Mouse (Mus musculus): Measurements from ENCODE around the gene Stk32b.

Gene Stk32b

DNA sequence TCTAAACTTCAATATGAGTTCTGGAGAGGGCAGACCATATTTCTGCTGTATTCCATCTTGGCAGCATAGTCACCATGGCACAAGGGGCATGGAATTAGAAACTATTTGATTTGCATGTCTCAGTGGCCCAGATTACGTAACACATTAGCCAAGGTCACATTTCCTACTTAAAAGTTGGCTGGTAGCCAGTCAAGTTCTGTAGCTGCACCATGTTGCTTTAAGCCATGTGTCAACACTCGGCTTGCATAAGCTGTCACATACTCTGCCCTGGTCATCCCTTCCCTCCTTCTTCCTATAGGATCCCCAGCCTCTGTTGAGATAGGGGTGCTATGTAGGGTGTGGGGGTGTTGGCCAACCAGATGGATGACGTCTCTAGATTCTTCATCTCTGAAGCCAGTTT lies 196.5 kb downstream of the Stk32b start:
- DNase-seq (ENCODE audit: low spot score) = no peak

DNA sequence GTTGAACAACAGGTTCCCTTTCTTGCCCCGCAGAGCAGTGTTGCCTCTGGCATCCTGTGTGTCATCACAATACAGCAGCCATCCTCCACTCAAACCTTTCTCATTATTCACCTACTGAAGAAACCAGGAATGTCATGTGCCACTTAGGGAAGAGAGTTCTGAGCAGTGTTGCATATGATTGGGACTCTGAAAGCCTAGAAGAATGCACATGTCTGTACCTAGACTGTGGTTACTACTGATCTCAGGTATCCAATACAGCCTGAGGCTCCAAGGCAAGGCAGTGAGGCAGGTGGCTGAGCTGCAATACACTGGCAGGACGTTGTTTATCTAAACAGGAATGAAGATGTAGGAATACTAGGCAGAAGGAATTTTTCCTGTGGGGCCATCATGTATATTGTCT lies 204.5 kb downstream of the Stk32b start:
- DNase-seq (ENCODE audit: low spot score) = no peak

DNA sequence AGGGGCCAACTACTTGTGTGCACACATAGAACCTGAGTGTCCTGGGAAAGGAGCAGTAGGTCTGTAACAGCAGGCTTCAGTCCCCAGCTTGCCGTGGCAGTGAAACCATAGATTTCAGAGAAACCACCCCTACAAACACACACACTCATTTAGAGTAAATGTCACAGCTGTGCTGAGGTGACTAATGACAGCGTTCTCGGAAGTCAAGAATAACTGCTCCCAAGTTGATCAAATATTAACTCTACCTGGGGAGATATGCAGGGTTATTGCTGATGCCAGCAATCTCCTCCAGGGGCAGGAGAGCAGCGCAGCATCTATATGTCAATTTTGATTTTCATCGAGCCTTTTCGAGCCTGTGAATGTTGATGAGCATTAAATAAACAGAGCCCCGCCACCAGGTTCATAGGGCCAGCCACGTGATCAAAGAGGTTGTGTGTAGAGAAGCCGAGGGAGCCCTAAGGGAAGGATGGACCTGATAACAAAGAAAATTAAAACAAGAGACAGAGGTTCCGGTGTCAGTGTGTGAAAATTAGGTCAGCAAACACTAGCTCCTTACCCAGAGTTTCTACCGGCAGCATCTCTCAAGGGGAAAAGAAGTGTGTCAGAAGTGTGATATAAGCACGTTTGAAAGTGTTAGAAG lies 210.0 kb downstream of the Stk32b start:
- DNase-seq (ENCODE audit: low spot score) = no peak

DNA sequence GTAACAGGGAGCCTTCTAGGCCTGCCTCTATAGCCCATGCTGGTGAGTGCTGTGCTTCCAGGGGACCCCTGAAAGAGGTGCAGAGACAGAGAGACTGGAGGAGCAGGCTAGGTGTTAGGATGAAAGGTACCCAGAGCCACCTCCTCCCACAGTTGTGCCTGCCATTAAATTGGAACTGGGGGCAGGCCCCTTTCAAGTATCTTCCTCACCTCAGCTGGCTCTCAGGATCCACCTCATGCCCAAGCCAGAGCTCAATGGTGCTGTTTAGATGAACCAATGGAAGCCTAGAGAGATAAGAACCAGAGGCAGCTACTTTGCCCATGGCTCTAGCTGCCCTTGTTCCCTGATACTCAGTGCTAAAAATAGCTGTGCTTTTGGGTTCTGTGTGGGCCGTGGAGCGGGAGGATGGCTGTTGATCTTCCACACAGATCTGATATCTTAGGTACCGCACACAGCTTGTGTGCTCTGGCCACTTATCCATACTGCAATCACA lies 221.9 kb downstream of the Stk32b start:
- DNase-seq (ENCODE audit: low spot score) = no peak

DNA sequence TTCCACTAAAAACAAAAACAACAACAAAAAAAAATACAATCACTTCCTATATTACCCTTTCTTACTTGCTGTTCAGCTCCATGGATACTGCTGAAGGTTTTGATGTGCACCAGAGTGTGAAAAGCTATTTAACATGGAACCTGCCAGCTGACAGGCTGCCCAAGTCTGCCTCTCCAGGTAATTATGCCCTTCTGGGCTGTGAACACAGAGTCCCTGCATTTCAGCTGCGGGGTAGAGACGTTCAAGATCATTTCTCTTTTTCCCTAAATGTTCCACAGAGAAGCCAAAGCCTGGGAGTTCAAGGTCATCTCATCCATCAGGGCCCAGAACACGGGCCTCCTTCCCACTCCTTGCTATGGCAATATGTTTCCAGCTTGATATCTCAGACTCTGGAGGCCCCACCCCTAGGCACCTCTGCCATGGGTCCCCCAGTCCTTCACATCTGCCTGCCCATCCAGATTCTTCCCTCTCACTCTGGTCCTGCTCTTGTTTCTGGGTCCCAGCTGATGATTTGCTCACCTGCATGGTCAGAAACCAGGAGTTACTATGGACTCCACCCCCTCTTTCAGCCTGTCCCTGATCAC lies 244.9 kb downstream of the Stk32b start:
- DNase-seq (ENCODE audit: low spot score) = no peak

DNA sequence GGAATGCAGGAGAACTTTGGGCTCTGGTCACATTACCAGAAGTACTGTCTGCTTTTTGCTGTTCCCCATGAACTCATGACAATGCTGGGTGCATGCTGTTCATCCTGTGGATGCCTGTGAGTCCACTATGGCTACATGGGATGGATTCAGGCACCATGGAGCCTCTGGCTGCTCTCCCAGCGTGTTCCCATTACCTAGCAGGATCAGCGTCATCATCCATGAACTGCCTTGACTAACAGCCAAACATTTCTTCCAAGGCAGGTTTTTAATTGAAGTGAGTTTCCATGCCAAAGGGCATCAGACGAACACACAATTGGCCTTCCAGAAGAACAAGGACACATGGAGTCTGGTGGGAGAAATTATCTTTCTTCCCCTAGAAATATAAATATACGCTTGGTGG lies 245.4 kb downstream of the Stk32b start:
- DNase-seq (ENCODE audit: low spot score) = no peak

DNA sequence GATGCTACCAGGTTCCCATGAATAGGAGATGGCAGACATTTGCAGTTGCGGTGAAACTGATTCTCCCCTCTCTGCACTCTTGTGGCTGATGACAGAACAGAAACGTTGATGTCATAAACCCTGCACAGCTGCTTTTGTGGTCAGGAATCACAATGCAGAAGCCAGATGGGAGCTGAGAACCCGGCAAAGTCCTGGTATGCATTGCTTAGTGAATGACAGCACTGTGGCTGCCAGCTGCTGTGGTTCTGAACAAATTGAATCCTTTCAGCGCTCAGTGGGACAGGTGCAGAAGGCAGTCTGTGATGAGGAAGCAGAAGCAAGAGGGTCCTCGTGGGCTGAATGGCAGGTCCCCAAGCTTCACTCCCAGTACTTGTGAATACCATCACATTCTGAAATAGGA lies 247.9 kb downstream of the Stk32b start:
- DNase-seq (ENCODE audit: low spot score) = no peak

DNA sequence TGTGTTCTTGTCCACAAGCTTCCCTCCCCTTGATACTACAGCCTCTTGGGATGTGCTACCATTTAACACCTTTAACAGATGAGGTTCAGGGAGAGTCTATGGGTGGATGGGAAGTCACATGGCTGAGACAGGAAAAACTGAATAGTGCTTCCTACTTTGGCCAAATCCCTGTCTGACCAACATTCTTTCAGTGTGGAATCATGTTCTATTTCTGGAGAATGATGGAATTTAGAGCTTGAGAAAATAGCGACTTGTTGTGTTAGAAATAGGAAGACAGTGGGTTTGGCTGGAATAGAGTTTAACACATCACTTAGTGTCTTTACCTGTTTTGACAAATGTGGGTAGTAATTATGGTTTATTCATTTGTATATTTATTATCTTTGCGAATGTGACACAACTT lies 249.3 kb downstream of the Stk32b start:
- DNase-seq (ENCODE audit: low spot score) = no peak

DNA sequence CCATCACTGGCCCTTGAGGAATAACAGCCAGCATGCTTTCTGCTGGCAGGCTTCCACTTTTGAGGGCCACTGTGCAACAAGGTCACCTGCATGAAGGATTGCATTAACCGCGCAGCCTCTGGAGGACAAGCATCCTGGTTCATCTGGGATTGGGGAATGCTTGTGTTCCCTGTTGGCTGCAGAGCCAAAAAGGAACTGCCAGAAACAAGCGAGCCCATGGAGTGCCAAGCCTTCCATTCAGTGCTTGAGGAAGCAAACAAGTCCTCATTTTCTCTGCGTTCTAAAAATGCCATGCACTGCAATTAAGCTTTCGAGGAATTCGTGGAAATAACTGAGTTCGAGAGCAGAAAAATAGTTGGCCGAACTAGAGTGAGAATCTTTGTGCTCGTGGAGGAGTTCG lies 251.5 kb downstream of the Stk32b start:
- peak; percentile 9 for DNase-seq (ENCODE audit: low spot score)

DNA sequence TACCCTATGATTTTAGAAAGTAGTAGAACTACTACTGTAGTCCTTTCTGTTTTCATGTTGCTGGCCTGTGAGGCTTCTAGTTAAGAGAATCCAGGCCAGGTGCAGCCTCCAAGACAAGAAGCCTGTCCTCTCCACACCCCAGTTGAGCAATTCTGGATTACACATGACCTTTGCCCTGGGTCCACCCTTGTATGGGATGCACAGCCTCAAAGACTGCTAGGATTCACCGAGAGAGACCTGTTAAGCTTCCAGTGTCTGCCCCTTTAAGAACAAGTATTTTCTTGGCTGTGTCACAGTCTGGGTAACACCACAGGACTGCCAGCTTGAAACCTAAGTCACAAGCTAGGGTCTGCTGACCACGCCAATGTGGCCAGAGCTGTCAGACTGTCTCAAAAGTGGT lies 258.7 kb downstream of the Stk32b start:
- DNase-seq (ENCODE audit: low spot score) = no peak

DNA sequence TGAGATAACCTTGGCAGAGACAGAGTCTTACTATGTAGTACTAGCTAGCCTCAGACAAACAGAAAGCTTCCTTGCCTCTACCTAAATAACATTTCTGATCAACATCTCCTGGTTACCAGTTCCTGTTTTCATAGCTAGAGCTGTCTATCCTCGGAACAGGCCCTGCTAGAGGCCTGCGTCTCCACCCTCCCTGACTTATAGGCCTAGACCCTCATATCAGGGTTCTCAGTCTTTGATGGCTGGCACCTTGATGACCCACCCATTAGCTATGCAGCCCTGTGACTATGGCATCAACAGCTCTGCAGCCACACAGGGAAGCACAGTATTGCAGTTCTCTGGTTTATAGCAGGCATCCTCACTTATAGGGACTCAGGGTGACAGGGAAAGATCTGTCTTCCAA lies 259.1 kb downstream of the Stk32b start:
- no peak for DNase-seq (ENCODE audit: low spot score)

DNA sequence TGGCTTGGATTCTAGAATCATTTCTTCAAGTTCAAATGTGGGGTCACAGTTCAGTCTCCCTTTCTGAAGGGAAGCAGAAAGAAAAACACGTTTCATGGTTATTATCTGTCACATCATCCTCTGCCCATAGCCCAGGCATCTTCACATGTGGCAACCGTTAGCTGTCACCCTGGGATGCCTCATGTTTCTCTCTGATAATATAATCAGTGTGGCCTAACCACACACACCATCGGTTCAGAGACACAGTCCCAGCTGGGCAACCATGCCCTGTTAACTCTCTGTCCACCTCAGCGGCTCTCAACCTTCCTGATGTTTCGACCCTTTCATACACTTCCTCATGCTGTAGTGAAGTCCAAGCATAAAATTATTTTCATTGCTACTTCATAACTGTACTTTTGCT lies 259.8 kb downstream of the Stk32b start:
- DNase-seq (ENCODE audit: low spot score) = no peak

DNA sequence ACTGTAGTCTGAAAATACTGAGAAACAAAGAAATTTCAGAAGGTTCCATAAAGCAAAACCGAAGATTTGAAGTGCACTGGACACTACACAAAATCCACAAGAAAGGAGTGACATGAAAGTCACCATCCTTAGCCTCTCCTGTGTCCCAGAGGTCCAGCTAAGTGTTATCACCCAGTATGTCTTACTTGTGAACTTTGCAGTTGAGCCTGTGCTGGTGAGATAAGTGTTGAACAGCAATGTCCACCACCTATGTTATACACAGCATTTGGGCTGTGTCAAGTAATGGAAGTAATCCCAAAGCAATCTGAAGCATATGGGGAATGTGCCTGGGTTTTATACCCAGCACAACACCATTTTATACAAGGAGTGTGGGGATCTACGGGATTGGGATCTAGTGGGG lies 260.4 kb downstream of the Stk32b start:
- no peak for DNase-seq (ENCODE audit: low spot score)

DNA sequence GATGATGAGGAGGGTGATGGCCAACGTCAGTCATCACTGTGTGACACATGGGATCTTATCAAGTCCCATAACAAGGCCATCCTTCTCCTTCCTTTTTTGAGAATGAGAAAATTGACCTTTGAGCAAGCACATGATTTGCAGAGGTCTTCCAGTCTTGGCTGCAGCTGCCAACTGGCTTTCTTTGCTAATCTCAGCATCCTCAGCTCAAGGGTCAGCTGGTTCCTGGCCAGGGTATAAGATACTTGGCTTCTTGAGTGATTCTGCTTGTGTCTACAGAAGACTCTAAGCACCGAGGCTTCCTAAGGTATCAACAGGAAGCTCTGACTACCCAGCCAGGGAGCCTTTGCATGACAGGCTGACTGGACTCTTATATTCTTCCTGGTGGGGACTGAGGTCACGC lies 269.4 kb downstream of the Stk32b start:
- DNase-seq (ENCODE audit: low spot score) = no peak

DNA sequence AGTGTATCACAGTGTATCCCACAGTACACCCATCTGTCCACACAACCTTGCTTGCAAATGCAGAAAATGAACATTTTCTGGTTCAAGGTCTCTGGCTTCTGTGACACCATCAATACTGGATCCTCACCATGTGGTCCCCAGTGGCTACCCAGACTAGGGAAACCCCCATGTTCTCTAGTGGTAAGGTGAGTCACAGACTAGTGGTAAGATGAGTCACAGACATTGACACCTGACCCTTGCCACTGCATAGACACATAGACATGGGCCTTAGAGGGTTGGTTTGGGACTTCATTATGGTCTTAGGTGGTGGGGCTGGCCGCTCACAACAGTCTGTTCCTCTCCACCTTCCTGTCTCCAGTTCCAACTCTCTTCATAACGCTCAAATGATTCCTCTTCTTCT lies 274.2 kb downstream of the Stk32b start:
- DNase-seq (ENCODE audit: low spot score) = no peak

DNA sequence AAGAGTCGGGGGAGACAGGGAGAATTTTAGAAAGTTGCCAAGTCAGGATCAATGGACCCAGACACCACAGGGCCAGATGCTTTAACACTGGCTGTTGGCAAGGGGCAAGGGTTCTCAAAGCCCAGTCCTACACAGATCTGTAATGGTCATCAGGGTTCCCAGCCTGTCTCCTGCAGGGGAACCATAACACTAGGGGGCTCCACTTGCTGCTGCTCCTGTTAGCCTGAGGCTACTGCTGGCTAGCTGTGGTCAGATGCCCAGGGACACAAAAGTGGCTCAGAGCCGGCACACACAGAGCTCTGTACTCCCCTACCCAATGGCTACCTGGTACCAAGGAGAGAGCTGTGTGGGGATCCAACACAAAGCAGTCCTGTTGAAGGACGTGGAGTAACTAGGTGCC lies 281.6 kb downstream of the Stk32b start:
- no peak for DNase-seq (ENCODE audit: low spot score)

DNA sequence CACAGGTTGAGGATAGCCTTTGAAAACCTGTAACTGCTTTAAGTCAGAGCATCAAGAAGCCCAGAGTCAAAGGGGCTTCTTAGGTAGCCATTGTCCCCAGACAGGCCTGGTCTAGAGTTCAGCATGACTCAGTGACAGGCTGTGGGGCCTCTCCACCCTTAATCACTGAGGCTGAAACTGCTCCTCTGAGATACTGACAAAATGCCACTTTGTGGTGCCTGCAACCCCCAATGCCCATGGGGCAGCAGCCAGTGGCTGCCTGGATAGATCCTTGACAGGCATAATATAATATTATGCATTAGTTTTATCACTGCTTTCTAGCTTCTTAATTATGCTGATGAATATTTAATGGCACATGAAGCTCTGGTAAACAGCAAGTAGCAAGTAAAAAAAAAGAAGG lies 289.8 kb downstream of the Stk32b start:
- DNase-seq (ENCODE audit: low spot score) = no peak

DNA sequence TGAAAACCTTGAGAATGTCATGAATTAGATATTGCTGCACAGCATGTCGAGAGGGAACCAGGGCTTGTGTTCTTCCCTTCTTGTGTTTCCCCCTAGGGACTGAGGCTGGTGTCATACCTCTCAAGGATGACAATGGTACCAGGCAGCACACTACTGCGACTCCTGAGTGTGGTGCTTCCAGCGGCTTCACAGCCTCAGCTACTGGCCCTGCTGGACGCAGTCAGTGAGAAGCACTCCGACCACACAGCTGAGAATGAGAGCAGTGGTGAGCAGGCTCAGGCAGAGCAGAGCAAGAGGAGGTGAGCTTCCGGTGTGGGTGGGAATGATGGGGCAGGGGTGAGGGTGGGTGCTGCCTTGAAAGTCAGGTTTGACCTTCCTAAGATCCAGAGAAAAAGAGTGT lies 297.9 kb downstream of the Stk32b start:
- DNase-seq (ENCODE audit: low spot score) = no peak
